13 mouse cellular contexts compared by ENCODE assay signal in genomic region chr2:166615338-166616075, GRCm38 (mm10).
DNase-seq lines count a peak whose midpoint lies in the region; ATAC-seq lines count a peak whose summit lies in the region.
"Had no signal": no experiment of that assay in that cellular context is flagged by ENCODE, and none has a peak within 500 bp of the region (broad histone marks: within the 10 kb centered on the region; RNA-seq: fewer than 3 reads in every experiment).

No protein-coding gene starts in this region.

- peak; percentile 28; the same call in 1 of the 2 replicates for ATAC-seq in frontal cortex, adult (ENCODE audit: low TSS enrichment)
- ATAC-seq in midbrain, embryonic 11.5 days (ENCODE audit: low FRiP score) = no peak
- ATAC-seq: liver, embryonic 12.5 days had no signal

- no peaks in the 10 kb centered on the region for H3K9me3 ChIP-seq in midbrain, embryonic 11.5 days (ENCODE audit: control insufficient read depth, low read length)
- H3K9me3 ChIP-seq: liver, embryonic 12.5 days had no signal

- WGBS in midbrain, embryonic 11.5 days = 91% methylated on average over 2 of the region's 2 CpGs

- DNase-seq in frontal cortex, postnatal 36 days (ENCODE audit: low spot score in 2 of 2) = no peak
- DNase-seq in Muller cell, postnatal 12 days (ENCODE audit: inconsistent ontology term) = peak; percentile 14
- DNase-seq in gastrocnemius, postnatal 14 days = peak; percentile 85
- peak; percentile 57 to 69 for DNase-seq in heart, postnatal 36 days
- no peak for DNase-seq in right cerebral cortex, postnatal 10 days (ENCODE audit: low spot score in 2 of 2)
- DNase-seq in midbrain, embryonic 11.5 days (ENCODE audit: low spot score, missing footprints) = no peak
- DNase-seq: cerebellum, adult 11 months; kidney, adult 11 months; right cerebral cortex, adult 18-20 months; thymus, adult 2 months had no signal

- intact Hi-C loops in gastrocnemius, postnatal 14 days (cut with DNase I; ENCODE audit: low total_unique reads) = loop anchor here (10.0 kb wide), 1 partner anchor 99 kb away; the partner anchor contains the start of gene Prex1
- intact Hi-C loops in heart, postnatal 36 days (cut with DNase I) = loop anchor here (5.0 kb wide), 1 partner anchor 52 kb away; no protein-coding TSS in a partner anchor

- peaks cover 3% of the 10 kb centered on the region; the same call in 1 of the 2 replicates for H3K36me3 ChIP-seq in midbrain, embryonic 11.5 days (ENCODE audit: control insufficient read depth, insufficient read depth, low read length)

- H3K9ac ChIP-seq in midbrain, embryonic 11.5 days (ENCODE audit: low read length) = no peak overlapping the region
- H3K9ac ChIP-seq: liver, embryonic 12.5 days had no signal

- no peak overlapping the region for H3K4me2 ChIP-seq in midbrain, embryonic 11.5 days
- H3K4me2 ChIP-seq: liver, embryonic 12.5 days had no signal

- no peaks in the 10 kb centered on the region; the same call in 1 of the 2 replicates for H3K4me1 ChIP-seq in midbrain, embryonic 11.5 days (ENCODE audit: control insufficient read depth, insufficient read depth, low read length)

- H3K4me3 ChIP-seq in midbrain, embryonic 11.5 days (ENCODE audit: low read depth, low read length) = no peak overlapping the region
- H3K4me3 ChIP-seq: liver, embryonic 12.5 days had no signal

- no peak overlapping the region for H3K27ac ChIP-seq in midbrain, embryonic 11.5 days (ENCODE audit: low read depth, low read length)
- H3K27ac ChIP-seq: liver, embryonic 12.5 days; macrophage had no signal

- H3K27me3 ChIP-seq in midbrain, embryonic 11.5 days (ENCODE audit: control insufficient read depth, insufficient read depth, low read length) = no peaks in the 10 kb centered on the region
- H3K27me3 ChIP-seq: liver, embryonic 12.5 days had no signal

Comparison
In these comparisons a context has a peak if more than half of its experiments do, and no peak if none do; other contexts are left out.
1. DNase-seq: peak in Muller cell, postnatal 12 days (single experiment), gastrocnemius, postnatal 14 days (single experiment) and heart, postnatal 36 days (2 of 2); none in frontal cortex, postnatal 36 days (0 of 2), right cerebral cortex, postnatal 10 days (0 of 2) and midbrain, embryonic 11.5 days (single experiment).